In genomic region chr9:16387527-16387926, GRCm38 (mm10) we compare ENCODE assay signal across 25 mouse cellular contexts.
A peak's percentile ranks its signal among the peaks of the same experiment; 100 is the strongest.
DNase-seq lines count a peak whose midpoint lies in the region; ATAC-seq and TF ChIP-seq lines count a peak whose summit lies in the region.
"Had no signal": no experiment of that assay in that cellular context is flagged by ENCODE, and none has a peak within 500 bp of the region (broad histone marks: within the 10 kb centered on the region; RNA-seq: fewer than 3 reads in every experiment).

No protein-coding gene starts in this region.

- H3K4me2 ChIP-seq in limb, embryonic 11.5 days (ENCODE audit: low read depth, severe bottlenecking): no peak overlapping the region
- no peak overlapping the region for H3K4me2 ChIP-seq in CH12.LX (ENCODE audit: insufficient read depth, low read depth, poor library complexity, severe bottlenecking)
- H3K4me2 ChIP-seq: embryonic facial prominence, embryonic 13.5 days; embryonic facial prominence, embryonic 15.5 days; forebrain, embryonic 12.5 days had no signal

- TF ChIP-seq RAD21 in CH12.LX (IDR thresholded peaks at IDR 0.05; ENCODE audit: low read depth, low read length) (no peak), MEL (IDR thresholded peaks at IDR 0.05; ENCODE audit: low read depth, low read length) (no peak)

- no peaks in the 10 kb centered on the region for H3K4me1 ChIP-seq in limb, embryonic 11.5 days (ENCODE audit: control insufficient read depth, insufficient read depth, low read length)
- H3K4me1 ChIP-seq in limb, embryonic 10.5 days: no peaks in the 10 kb centered on the region
- H3K4me1 ChIP-seq in CH12.LX (ENCODE audit: control insufficient read depth in 1 of 2, insufficient read depth in 2 of 2) (no peaks in the 10 kb centered on the region), MEL (ENCODE audit: control insufficient read depth in 1 of 2, insufficient read depth in 2 of 2, low read length in 2 of 2) (no peaks in the 10 kb centered on the region)
- H3K4me1 ChIP-seq: embryonic facial prominence, embryonic 13.5 days; embryonic facial prominence, embryonic 15.5 days; forebrain, embryonic 10.5 days; forebrain, embryonic 12.5 days had no signal

- H3K4me3 ChIP-seq in limb, embryonic 11.5 days (ENCODE audit: low read depth, low read length): no peak overlapping the region
- H3K4me3 ChIP-seq in limb, embryonic 10.5 days: no peak overlapping the region
- H3K4me3 ChIP-seq in CH12.LX (replicated peaks in 1 of 3; ENCODE audit: low read depth in 2 of 3, low read length in 2 of 3, poor library complexity in 1 of 3) (no peak overlapping the region), MEL (ENCODE audit: control insufficient read depth in 1 of 2, insufficient read depth in 1 of 2, low read depth in 2 of 2, low read length in 2 of 2) (no peak overlapping the region)
- H3K4me3 ChIP-seq: embryonic facial prominence, embryonic 13.5 days; embryonic facial prominence, embryonic 15.5 days; erythroblast, embryonic 14.5 days; forebrain, embryonic 10.5 days; forebrain, embryonic 12.5 days had no signal

- no peaks in the 10 kb centered on the region for H3K27me3 ChIP-seq in limb, embryonic 11.5 days (ENCODE audit: control insufficient read depth, insufficient read depth, low read length)
- H3K27me3 ChIP-seq in limb, embryonic 10.5 days (ENCODE audit: low read depth, poor library complexity, severe bottlenecking): no peaks in the 10 kb centered on the region
- no peaks in the 10 kb centered on the region for H3K27me3 ChIP-seq in CH12.LX (replicated peaks)
- H3K27me3 ChIP-seq in MEL (ENCODE audit: control insufficient read depth in 1 of 2, insufficient read depth in 2 of 2, low read length in 2 of 2): no peaks in the 10 kb centered on the region
- H3K27me3 ChIP-seq: embryonic facial prominence, embryonic 13.5 days; embryonic facial prominence, embryonic 15.5 days; forebrain, embryonic 12.5 days had no signal

- TF ChIP-seq EP300 in CH12.LX (IDR thresholded peaks at IDR 0.05; ENCODE audit: low read length): no peak
- TF ChIP-seq EP300 in MEL (IDR thresholded peaks at IDR 0.05; ENCODE audit: low read depth in 1 of 2, low read length in 2 of 2): no peak

- no peak overlapping the region for H3K9ac ChIP-seq in limb, embryonic 11.5 days (ENCODE audit: low read length)
- no peak overlapping the region for H3K9ac ChIP-seq in CH12.LX (ENCODE audit: insufficient read depth, low read depth)
- no peak overlapping the region for H3K9ac ChIP-seq in MEL (ENCODE audit: control insufficient read depth, low read depth, low read length, poor library complexity, severe bottlenecking)
- H3K9ac ChIP-seq: embryonic facial prominence, embryonic 13.5 days; embryonic facial prominence, embryonic 15.5 days; forebrain, embryonic 12.5 days had no signal

- H3K79me2 ChIP-seq in CH12.LX (replicated peaks; ENCODE audit: control insufficient read depth, extremely low read depth, insufficient read depth, poor library complexity, severe bottlenecking) (no peaks in the 10 kb centered on the region), MEL (ENCODE audit: control insufficient read depth, insufficient read depth, low read length, poor library complexity) (no peaks in the 10 kb centered on the region)

- no peak for ATAC-seq in limb, embryonic 11.5 days (ENCODE audit: insufficient number of reproducible peaks, low FRiP score, low TSS enrichment, low read depth)
- ATAC-seq: CD4-positive, CD25-positive, alpha-beta regulatory T cell, adult 4 months; forebrain, embryonic 14.5 days; forebrain, embryonic 16.5 days had no signal

- no peak overlapping the region for H3K27ac ChIP-seq in limb, embryonic 11.5 days (replicated peaks; ENCODE audit: low read depth, low read length)
- H3K27ac ChIP-seq in limb, embryonic 10.5 days: no peak overlapping the region
- no peak overlapping the region for H3K27ac ChIP-seq in CH12.LX (ENCODE audit: insufficient read depth, low read depth)
- H3K27ac ChIP-seq in MEL (ENCODE audit: control insufficient read depth, low read depth, low read length): no peak overlapping the region
- H3K27ac ChIP-seq: embryonic facial prominence, embryonic 13.5 days; embryonic facial prominence, embryonic 15.5 days; forebrain, embryonic 10.5 days; forebrain, embryonic 12.5 days had no signal

- no peak for TF ChIP-seq CTCF in CH12.LX (conservative IDR thresholded peaks at IDR 0.05 in 1 of 2, IDR thresholded peaks at IDR 0.05 in 1 of 2; ENCODE audit: low read depth in 2 of 2, low read length in 2 of 2)
- TF ChIP-seq CTCF in MEL (IDR thresholded peaks at IDR 0.05 in 2 of 3, conservative IDR thresholded peaks at IDR 0.05 in 1 of 3; ENCODE audit: control insufficient read depth in 1 of 3, insufficient read depth in 1 of 3, low read depth in 2 of 3, low read length in 3 of 3, poor library complexity in 1 of 3, severe bottlenecking in 1 of 3): no peak

- in situ Hi-C loops in CH12.LX (cut with MboI; ENCODE audit: low pct_ligation_motif_present, low pct_unique_long_range_greater_than_20kb, low sequenced_read_pairs): no loop called here

- TF ChIP-seq POLR2A in CH12.LX (IDR thresholded peaks at IDR 0.05; ENCODE audit: low read depth, low read length) (no peak), MEL (IDR thresholded peaks at IDR 0.05; ENCODE audit: control insufficient read depth in 1 of 2, insufficient read depth in 1 of 2, low read depth in 1 of 2, low read length in 2 of 2, poor library complexity in 1 of 2) (no peak)

- DNase-seq in limb, embryonic 11.5 days (ENCODE audit: low spot score): peak; percentile 6
- DNase-seq in limb, embryonic 10.5 days (ENCODE audit: low spot score): no peak
- DNase-seq in CH12.LX (ENCODE audit: extremely low read depth) (no peak), MEL (ENCODE audit: low read depth, low spot score) (no peak)
- no peak for DNase-seq in layer of hippocampus, adult 9-11 months
- DNase-seq: adrenal gland, adult 2 months; adrenal gland, postnatal 10 days; adrenal gland, postnatal 25 days; B cell, adult 2 months; cerebellum, adult 11 months; cerebellum, adult 18-20 months; cerebellum, adult 8-10 months; cerebellum, adult 9-11 months; cerebellum, postnatal 14 days; cerebellum, postnatal 36 days; embryo, embryonic 11 days had no signal

- H3K9me3 ChIP-seq in limb, embryonic 11.5 days (ENCODE audit: control insufficient read depth, low read length): no peaks in the 10 kb centered on the region
- H3K9me3 ChIP-seq in limb, embryonic 10.5 days (replicated peaks): no peaks in the 10 kb centered on the region
- H3K9me3 ChIP-seq in CH12.LX (replicated peaks; ENCODE audit: low read length) (no peaks in the 10 kb centered on the region), MEL (replicated peaks; ENCODE audit: insufficient read depth, low read length) (no peaks in the 10 kb centered on the region)
- H3K9me3 ChIP-seq: embryonic facial prominence, embryonic 13.5 days; embryonic facial prominence, embryonic 15.5 days; forebrain, embryonic 10.5 days; forebrain, embryonic 12.5 days; G1E had no signal

- dilution Hi-C loops in CH12.LX (cut with MboI; ENCODE audit: extremely low pct_ligation_motif_present, extremely low pct_unique_long_range_greater_than_20kb, low sequenced_read_pairs): no loop called here

- H3K36me3 ChIP-seq in limb, embryonic 11.5 days (ENCODE audit: control insufficient read depth, insufficient read depth, low read length): no peaks in the 10 kb centered on the region
- H3K36me3 ChIP-seq in limb, embryonic 10.5 days: no peaks in the 10 kb centered on the region
- H3K36me3 ChIP-seq in CH12.LX (replicated peaks in 1 of 2; ENCODE audit: control insufficient read depth in 1 of 2, insufficient read depth in 1 of 2, low read length in 1 of 2): no peaks in the 10 kb centered on the region
- no peaks in the 10 kb centered on the region for H3K36me3 ChIP-seq in MEL (ENCODE audit: control insufficient read depth in 1 of 2, insufficient read depth in 2 of 2, low read length in 2 of 2)
- H3K36me3 ChIP-seq: embryonic facial prominence, embryonic 13.5 days; embryonic facial prominence, embryonic 15.5 days; forebrain, embryonic 10.5 days; forebrain, embryonic 12.5 days; G1E had no signal

TF ChIP-seq in CH12.LX, 34 proteins besides CTCF, POLR2A, EP300 and RAD21:
- TF ChIP-seq MAX (IDR thresholded peaks at IDR 0.05; ENCODE audit: low read length) (no peak), MAFK (IDR thresholded peaks at IDR 0.05; ENCODE audit: insufficient replicate concordance, low read length) (peak; percentile 71; the same call in 1 of the 2 replicates)
TF ChIP-seq in CH12.LX: peak in this region for 1.

TF ChIP-seq in MEL, 35 proteins besides CTCF, POLR2A, EP300 and RAD21:
- TF ChIP-seq KAT2A (conservative IDR thresholded peaks at IDR 0.05; ENCODE audit: low read depth, low read length): no peak
- no peak for TF ChIP-seq NELFE (IDR thresholded peaks at IDR 0.05; ENCODE audit: low read depth, low read length)
- no peak for TF ChIP-seq POLR2AphosphoS5 (IDR thresholded peaks at IDR 0.05; ENCODE audit: borderline replicate concordance, low read depth, low read length)
- no peak for TF ChIP-seq UBTF (IDR thresholded peaks at IDR 0.05; ENCODE audit: borderline replicate concordance, insufficient read depth, low read depth, low read length)
- TF ChIP-seq MAFK (IDR thresholded peaks at IDR 0.05; ENCODE audit: borderline replicate concordance, low read depth, low read length): peak; percentile 51; the same call in 1 of the 2 replicates
- TF ChIP-seq RCOR1 (IDR thresholded peaks at IDR 0.05; ENCODE audit: low read depth, low read length): no peak
- TF ChIP-seq MEF2A (IDR thresholded peaks at IDR 0.05; ENCODE audit: extremely low read depth, insufficient replicate concordance, low read depth, low read length, poor library complexity, severe bottlenecking): no peak
TF ChIP-seq in MEL: peak in this region for 1.
